Mouse (Mus musculus): ENCODE measurements at regions not wholly inside any gene's neighbourhood (a gene's known extent, or its start where the extent isn't known, plus 50 kb on each side); places are given as distances from the start of the nearest gene placed in this dataset.
A peak's percentile ranks its signal among the peaks of the same experiment; 100 is the strongest.

DNA sequence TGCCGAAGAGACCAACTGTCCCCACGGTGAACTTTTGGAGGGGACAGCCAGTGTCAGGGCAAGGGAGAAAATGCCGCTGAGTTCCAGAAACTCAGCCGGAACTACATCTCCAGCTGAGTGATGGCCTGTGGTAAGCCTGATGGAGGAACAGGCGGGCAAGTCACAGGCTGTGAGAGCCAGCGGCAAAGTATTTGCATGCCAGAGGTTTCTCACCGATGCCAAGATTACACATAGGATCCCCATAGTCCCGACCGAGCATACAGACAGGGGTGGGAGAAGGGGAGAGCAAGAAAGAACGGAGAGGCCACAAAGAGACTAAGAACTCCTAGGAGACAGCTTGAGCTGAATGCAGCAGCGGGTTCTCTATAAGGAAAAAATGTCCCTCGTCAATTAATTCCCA is 55.8 kb upstream of the Daam1 start:
- Histone ChIP-seq H3K4me1 (ENCODE audit: insufficient read depth, low read depth, low read length) (0 out of 2 replicates have a peak, but pooled peaks cover 5% of the 10 kb centered on the region), H3K27ac (ENCODE audit: low read length) (no peak overlapping the region), H3K36me3 (ENCODE audit: insufficient read depth, low read length) (no peaks in the 10 kb centered on the region), H3K9me3 (ENCODE audit: low read length) (no peaks in the 10 kb centered on the region), H3K9ac (replicated peaks; ENCODE audit: low read depth) (no peak overlapping the region), H3K4me3 (ENCODE audit: low read depth, low read length) (no peak overlapping the region), H3K4me2 (replicated peaks; ENCODE audit: low read depth, low read length) (no peak overlapping the region), H3K27me3 (replicated peaks; ENCODE audit: insufficient read depth, low read length) (no peaks in the 10 kb centered on the region)
- 65% methylated on average over 12 of the region's 12 CpGs for WGBS
- no peak for ATAC-seq
- no peak for TF ChIP-seq EP300 (IDR thresholded peaks at IDR 0.05)
- TF ChIP-seq CTCF (IDR thresholded peaks at IDR 0.05) = no peak
- DNase-seq (ENCODE audit: low spot score) = no peak

DNA sequence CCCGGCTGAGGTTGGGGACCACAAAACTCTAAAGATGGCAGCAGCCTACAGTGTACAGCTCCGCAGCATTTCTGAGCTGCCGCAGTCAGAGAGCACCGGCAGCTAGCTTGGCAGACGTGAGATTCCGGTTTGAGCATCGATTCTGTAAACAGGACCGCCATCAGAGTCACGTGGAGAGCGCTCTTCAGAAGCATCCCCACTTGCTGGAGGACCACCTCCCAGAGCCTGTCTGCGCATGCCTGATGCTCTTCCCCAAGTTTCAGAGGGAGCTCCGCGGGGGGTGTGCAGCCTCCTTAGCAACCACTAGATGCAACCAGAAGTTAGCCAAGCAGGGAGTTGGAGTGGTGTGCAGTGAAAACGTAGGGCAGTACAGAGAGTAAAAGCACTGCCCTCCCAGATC is 52.7 kb upstream of the Daam1 start:
- DNase-seq (ENCODE audit: low spot score) = peak; percentile 22
- H3K27ac ChIP-seq (ENCODE audit: low read length) = no peak overlapping the region
- no peak overlapping the region for H3K9ac ChIP-seq (replicated peaks; ENCODE audit: low read depth)

GRCm38 (mm10) chr12:71778948-71779347 is 51.9 kb upstream of the Daam1 start:
- Histone ChIP-seq H3K36me3 (ENCODE audit: insufficient read depth, low read length) (no peaks in the 10 kb centered on the region), H3K9ac (replicated peaks; ENCODE audit: low read depth) (no peak overlapping the region), H3K27ac (ENCODE audit: low read length) (no peak overlapping the region), H3K4me3 (ENCODE audit: low read depth, low read length) (no peak overlapping the region), H3K27me3 (replicated peaks; ENCODE audit: insufficient read depth, low read length) (no peaks in the 10 kb centered on the region), H3K9me3 (ENCODE audit: low read length) (no peaks in the 10 kb centered on the region), H3K4me1 (ENCODE audit: insufficient read depth, low read depth, low read length) (0 out of 2 replicates have a peak, but pooled peaks cover 5% of the 10 kb centered on the region), H3K4me2 (replicated peaks; ENCODE audit: low read depth, low read length) (no peak overlapping the region)
- ATAC-seq = no peak
- no peak for DNase-seq (ENCODE audit: low spot score)
- no peak for TF ChIP-seq EP300 (IDR thresholded peaks at IDR 0.05)
- no peak for TF ChIP-seq CTCF (IDR thresholded peaks at IDR 0.05)
- 77% methylated on average over 3 of the region's 3 CpGs for WGBS

More for the DNA sequence above, 52.7 kb upstream of the Daam1 start:
- Histone ChIP-seq H3K36me3 (ENCODE audit: insufficient read depth, low read length) (no peaks in the 10 kb centered on the region), H3K4me2 (replicated peaks; ENCODE audit: low read depth, low read length) (0 out of 2 replicates have a peak overlapping the region, but pooled peaks have one; percentile 9), H3K27me3 (replicated peaks; ENCODE audit: insufficient read depth, low read length) (no peaks in the 10 kb centered on the region), H3K4me1 (ENCODE audit: insufficient read depth, low read depth, low read length) (0 out of 2 replicates have a peak, but pooled peaks cover 5% of the 10 kb centered on the region), H3K4me3 (ENCODE audit: low read depth, low read length) (no peak overlapping the region), H3K9me3 (ENCODE audit: low read length) (no peaks in the 10 kb centered on the region)
- TF ChIP-seq EP300 (IDR thresholded peaks at IDR 0.05) (no peak), CTCF (IDR thresholded peaks at IDR 0.05) (no peak)
- ATAC-seq = peak; percentile 58
- 9% methylated on average over 14 of the region's 14 CpGs for WGBS

- no peak overlapping the region for H3K4me3 ChIP-seq (ENCODE audit: low read depth, low read length)
- TF ChIP-seq CTCF (IDR thresholded peaks at IDR 0.05) (no peak), EP300 (IDR thresholded peaks at IDR 0.05) (no peak)
- DNase-seq (ENCODE audit: low spot score) = no peak
- WGBS = 39% methylated on average over 6 of the region's 6 CpGs
- no peaks in the 10 kb centered on the region for H3K36me3 ChIP-seq (ENCODE audit: insufficient read depth, low read length)
- H3K9ac ChIP-seq (replicated peaks; ENCODE audit: low read depth) = no peak overlapping the region
- no peaks in the 10 kb centered on the region for H3K27me3 ChIP-seq (replicated peaks; ENCODE audit: insufficient read depth, low read length)
- H3K4me2 ChIP-seq (replicated peaks; ENCODE audit: low read depth, low read length) = no peak overlapping the region
- H3K9me3 ChIP-seq (ENCODE audit: low read length) = no peaks in the 10 kb centered on the region
- ATAC-seq = no peak
- 0 out of 2 replicates have a peak, but pooled peaks cover 5% of the 10 kb centered on the region for H3K4me1 ChIP-seq (ENCODE audit: insufficient read depth, low read depth, low read length)
- no peak overlapping the region for H3K27ac ChIP-seq (ENCODE audit: low read length)
These were observed 51.5 kb upstream of the Daam1 start for GRCm38 (mm10) chr12:71779418-71779817.

Measured in lung, postnatal 0 days (tissue).